Mouse (Mus musculus) G1E (cell line): ENCODE measurements around the gene Zfp775.

Source experiments
- CTCF ChIP-seq: IDR thresholded peaks from 2 replicates; pipeline ENCODE4 v1.5.1; 2012; ENCODE audit warnings: low read depth, low read length, inconsistent platforms, mixed read lengths
- POLR2AphosphoS5 ChIP-seq: IDR thresholded peaks from 2 replicates; pipeline ENCODE4 v1.6.1; 2012; ENCODE audit warnings: low read depth, low read length, inconsistent platforms; ENCODE audit not compliant: insufficient replicate concordance
- TAL1 ChIP-seq: conservative IDR thresholded peaks from 2 replicates; pipeline ENCODE4 v1.6.1; 2012; ENCODE audit warnings: low read depth, low read length, inconsistent platforms, mixed read lengths

DNA sequence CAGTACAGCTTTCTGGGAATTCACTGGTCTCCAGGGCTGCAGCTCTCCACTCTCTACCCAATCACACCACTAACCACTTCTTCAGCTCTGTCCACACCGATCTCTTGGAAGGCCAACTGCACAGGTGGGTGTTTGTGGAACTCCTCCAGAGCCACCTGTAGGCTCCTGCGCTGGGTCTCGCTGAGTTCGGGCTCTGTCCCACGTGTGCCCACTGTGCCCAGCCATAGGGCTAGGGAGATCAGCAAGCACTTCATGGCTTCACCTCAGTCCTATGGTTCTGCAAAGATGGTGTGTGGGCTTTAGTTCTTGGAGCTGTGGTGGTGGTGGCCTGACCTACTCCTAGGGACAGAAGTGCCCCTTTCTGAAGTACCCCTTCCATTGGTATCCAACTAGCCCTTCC lies 29.8 kb upstream of the Zfp775 start:
- TF ChIP-seq CTCF (no peak), POLR2AphosphoS5 (no peak), TAL1 (no peak)
